Mouse (Mus musculus): Measurements from ENCODE around the gene Pik3ap1. TPM values are rescaled to one million over a fixed set of nuclear protein-coding genes. Genes with fewer than 3 reads are reported as not detected.
A peak's percentile ranks its signal among the peaks of the same experiment; 100 is the strongest.
"Not testable (repeated sequence)": the region's sequence is repeated elsewhere in the genome, so short reads cannot be mapped to it uniquely, and the experiment has no call there.

Gene Pik3ap1
- 1.7 TPM in 2 replicates for polyA plus RNA-seq (2014; fragmentation: Nextera tagmentation; extraction: Ambion mirVana)

GRCm38 (mm10) chr19:41384922-41385508, at the start of gene Pik3ap1:
TSS of gene Pik3ap1 (minus strand) at chr19:41385102.
- Histone ChIP-seq H3K9ac (ENCODE audit: low read depth, low read length) (peak within 1 kb of the TSS; percentile 49; the same call in 1 of the 2 replicates), H3K4me2 (replicated peaks; ENCODE audit: low read depth, low read length) (peak within 1 kb of the TSS; percentile 97), H3K27ac (ENCODE audit: low read depth, low read length) (no peak within 1 kb of the TSS), H3K4me3 (ENCODE audit: low read depth, low read length) (peak within 1 kb of the TSS; percentile 46), H3K36me3 (ENCODE audit: control insufficient read depth, insufficient read depth, low read length) (no peaks in the 10 kb centered on the region), H3K9me3 (ENCODE audit: control insufficient read depth, low read length) (no peaks in the 10 kb centered on the region), H3K27me3 (ENCODE audit: control insufficient read depth, insufficient read depth, low read length) (0 out of 2 replicates have a peak, but pooled peaks cover 2% of the 10 kb centered on the region), H3K4me1 (replicated peaks; ENCODE audit: control insufficient read depth, insufficient read depth, low read length) (no peaks in the 10 kb centered on the region; the same call in 1 of the 2 replicates)
- DNase-seq (ENCODE audit: low spot score): peak; percentile 54
- whole genome bisulfite sequencing: 1% methylated on average over 34 of the region's 41 CpGs
- ATAC-seq (ENCODE audit: low FRiP score): no peak; the same call in 1 of the 2 replicates

GRCm38 (mm10) chr19:41431512-41432164, 46.7 kb upstream of the Pik3ap1 start:
- not testable (repeated sequence) for H3K4me1 ChIP-seq (replicated peaks; ENCODE audit: control insufficient read depth, insufficient read depth, low read length); ATAC-seq (ENCODE audit: low FRiP score); H3K9ac ChIP-seq (ENCODE audit: low read depth, low read length); H3K9me3 ChIP-seq (ENCODE audit: control insufficient read depth, low read length); H3K36me3 ChIP-seq (ENCODE audit: control insufficient read depth, insufficient read depth, low read length); H3K27me3 ChIP-seq (ENCODE audit: control insufficient read depth, insufficient read depth, low read length); H3K4me2 ChIP-seq (replicated peaks; ENCODE audit: low read depth, low read length); DNase-seq (ENCODE audit: low spot score); H3K27ac ChIP-seq (ENCODE audit: low read depth, low read length); H3K4me3 ChIP-seq (ENCODE audit: low read depth, low read length)
- no CpG with 5 or more reads among the region's 6 CpGs for WGBS

GRCm38 (mm10) chr19:41425927-41426772, 41.2 kb upstream of the Pik3ap1 start:
- H3K4me1 ChIP-seq (replicated peaks; ENCODE audit: control insufficient read depth, insufficient read depth, low read length); H3K27ac ChIP-seq (ENCODE audit: low read depth, low read length); DNase-seq (ENCODE audit: low spot score); H3K4me3 ChIP-seq (ENCODE audit: low read depth, low read length); H3K36me3 ChIP-seq (ENCODE audit: control insufficient read depth, insufficient read depth, low read length); H3K4me2 ChIP-seq (replicated peaks; ENCODE audit: low read depth, low read length); ATAC-seq (ENCODE audit: low FRiP score); H3K27me3 ChIP-seq (ENCODE audit: control insufficient read depth, insufficient read depth, low read length); H3K9ac ChIP-seq (ENCODE audit: low read depth, low read length); H3K9me3 ChIP-seq (ENCODE audit: control insufficient read depth, low read length): not testable (repeated sequence)
- WGBS: no CpG with 5 or more reads among the region's 8 CpGs

- DNase-seq (ENCODE audit: low spot score) (no peak), ATAC-seq (ENCODE audit: low FRiP score) (no peak)
- H3K4me2 ChIP-seq (replicated peaks; ENCODE audit: low read depth, low read length): no peak overlapping the region
- no peaks in the 10 kb centered on the region for H3K4me1 ChIP-seq (replicated peaks; ENCODE audit: control insufficient read depth, insufficient read depth, low read length)
- 82% methylated on average over 2 of the region's 2 CpGs for WGBS
- H3K9me3 ChIP-seq (ENCODE audit: control insufficient read depth, low read length): no peaks in the 10 kb centered on the region
- H3K4me3 ChIP-seq (ENCODE audit: low read depth, low read length): no peak overlapping the region
- H3K9ac ChIP-seq (ENCODE audit: low read depth, low read length): no peak overlapping the region
- H3K27ac ChIP-seq (ENCODE audit: low read depth, low read length): no peak overlapping the region
- H3K36me3 ChIP-seq (ENCODE audit: control insufficient read depth, insufficient read depth, low read length): no peaks in the 10 kb centered on the region
- H3K27me3 ChIP-seq (ENCODE audit: control insufficient read depth, insufficient read depth, low read length): no peaks in the 10 kb centered on the region
These were observed 36.4 kb upstream of the Pik3ap1 start for GRCm38 (mm10) chr19:41421264-41421663.

GRCm38 (mm10) chr19:41418786-41419185, 33.9 kb upstream of the Pik3ap1 start:
- Histone ChIP-seq H3K27ac (ENCODE audit: low read depth, low read length) (no peak overlapping the region), H3K27me3 (ENCODE audit: control insufficient read depth, insufficient read depth, low read length) (no peaks in the 10 kb centered on the region), H3K9me3 (ENCODE audit: control insufficient read depth, low read length) (no peaks in the 10 kb centered on the region), H3K4me3 (ENCODE audit: low read depth, low read length) (no peak overlapping the region), H3K36me3 (ENCODE audit: control insufficient read depth, insufficient read depth, low read length) (no peaks in the 10 kb centered on the region), H3K9ac (ENCODE audit: low read depth, low read length) (no peak overlapping the region), H3K4me2 (replicated peaks; ENCODE audit: low read depth, low read length) (no peak overlapping the region), H3K4me1 (replicated peaks; ENCODE audit: control insufficient read depth, insufficient read depth, low read length) (no peaks in the 10 kb centered on the region)
- WGBS: 84% methylated on average over 2 of the region's 2 CpGs
- DNase-seq (ENCODE audit: low spot score) (no peak), ATAC-seq (ENCODE audit: low FRiP score) (no peak)

GRCm38 (mm10) chr19:41417995-41418394, 33.1 kb upstream of the Pik3ap1 start:
- DNase-seq (ENCODE audit: low spot score): no peak
- no peak for ATAC-seq (ENCODE audit: low FRiP score)

GRCm38 (mm10) chr19:41416201-41416600, 31.3 kb upstream of the Pik3ap1 start:
- H3K4me1 ChIP-seq (replicated peaks; ENCODE audit: control insufficient read depth, insufficient read depth, low read length): no peaks in the 10 kb centered on the region
- no peak overlapping the region for H3K4me3 ChIP-seq (ENCODE audit: low read depth, low read length)
- no peaks in the 10 kb centered on the region for H3K27me3 ChIP-seq (ENCODE audit: control insufficient read depth, insufficient read depth, low read length)
- DNase-seq (ENCODE audit: low spot score): no peak
- H3K4me2 ChIP-seq (replicated peaks; ENCODE audit: low read depth, low read length): no peak overlapping the region
- no peak overlapping the region for H3K27ac ChIP-seq (ENCODE audit: low read depth, low read length)
- no peak for ATAC-seq (ENCODE audit: low FRiP score)
- H3K9ac ChIP-seq (ENCODE audit: low read depth, low read length): no peak overlapping the region
- no peaks in the 10 kb centered on the region for H3K9me3 ChIP-seq (ENCODE audit: control insufficient read depth, low read length)
- no peaks in the 10 kb centered on the region for H3K36me3 ChIP-seq (ENCODE audit: control insufficient read depth, insufficient read depth, low read length)
- 34% methylated on average over 10 of the region's 10 CpGs for WGBS

More at GRCm38 (mm10) chr19:41417995-41418394, 33.1 kb upstream of the Pik3ap1 start:
- Histone ChIP-seq H3K9me3 (ENCODE audit: control insufficient read depth, low read length) (no peaks in the 10 kb centered on the region), H3K27ac (ENCODE audit: low read depth, low read length) (no peak overlapping the region), H3K4me3 (ENCODE audit: low read depth, low read length) (no peak overlapping the region), H3K4me2 (replicated peaks; ENCODE audit: low read depth, low read length) (no peak overlapping the region), H3K36me3 (ENCODE audit: control insufficient read depth, insufficient read depth, low read length) (no peaks in the 10 kb centered on the region), H3K9ac (ENCODE audit: low read depth, low read length) (no peak overlapping the region), H3K27me3 (ENCODE audit: control insufficient read depth, insufficient read depth, low read length) (no peaks in the 10 kb centered on the region), H3K4me1 (replicated peaks; ENCODE audit: control insufficient read depth, insufficient read depth, low read length) (no peaks in the 10 kb centered on the region)
- 45% methylated on average over 5 of the region's 5 CpGs for whole genome bisulfite sequencing

GRCm38 (mm10) chr19:41402603-41403002, 17.7 kb upstream of the Pik3ap1 start:
- Histone ChIP-seq H3K27me3 (ENCODE audit: control insufficient read depth, insufficient read depth, low read length) (no peaks in the 10 kb centered on the region), H3K4me3 (ENCODE audit: low read depth, low read length) (no peak overlapping the region), H3K9me3 (ENCODE audit: control insufficient read depth, low read length) (no peaks in the 10 kb centered on the region), H3K9ac (ENCODE audit: low read depth, low read length) (no peak overlapping the region), H3K36me3 (ENCODE audit: control insufficient read depth, insufficient read depth, low read length) (no peaks in the 10 kb centered on the region), H3K4me1 (replicated peaks; ENCODE audit: control insufficient read depth, insufficient read depth, low read length) (no peaks in the 10 kb centered on the region), H3K4me2 (replicated peaks; ENCODE audit: low read depth, low read length) (no peak overlapping the region), H3K27ac (ENCODE audit: low read depth, low read length) (no peak overlapping the region)
- 84% methylated on average over 8 of the region's 8 CpGs for WGBS
- DNase-seq (ENCODE audit: low spot score): no peak
- ATAC-seq (ENCODE audit: low FRiP score): no peak

Data from hindbrain, embryonic 11.5 days (tissue).